In genomic region chr15:84509981-84510380, GRCm38 (mm10) we compare ENCODE assay signal across 10 mouse cellular contexts. TPM values are rescaled to one million over a fixed set of nuclear protein-coding genes. Genes with fewer than 3 reads are reported as not detected.
DNase-seq lines count a peak whose midpoint lies in the region; ATAC-seq lines count a peak whose summit lies in the region.
"Had no signal": no experiment of that assay in that cellular context is flagged by ENCODE, and none has a peak within 500 bp of the region (broad histone marks: within the 10 kb centered on the region; RNA-seq: fewer than 3 reads in every experiment).

No protein-coding gene starts in this region.

- H3K36me3 ChIP-seq in heart, embryonic 11.5 days (ENCODE audit: control insufficient read depth, insufficient read depth, low read length) = no peaks in the 10 kb centered on the region
- H3K36me3 ChIP-seq: neural tube, embryonic 13.5 days had no signal

- H3K4me1 ChIP-seq in heart, embryonic 11.5 days (ENCODE audit: control insufficient read depth, insufficient read depth, low read length) = peaks cover 21% of the 10 kb centered on the region

- no peak overlapping the region for H3K27ac ChIP-seq in heart, embryonic 11.5 days (ENCODE audit: low read depth, low read length)
- H3K27ac ChIP-seq: neural tube, embryonic 13.5 days had no signal

- no peak for ATAC-seq in heart, embryonic 11.5 days (replicated peaks; ENCODE audit: insufficient number of reproducible peaks, low FRiP score, low TSS enrichment)

- no peak overlapping the region for H3K4me2 ChIP-seq in heart, embryonic 11.5 days
- H3K4me2 ChIP-seq: neural tube, embryonic 13.5 days had no signal

- H3K27me3 ChIP-seq in heart, embryonic 11.5 days (ENCODE audit: control insufficient read depth, insufficient read depth, low read length) = no peaks in the 10 kb centered on the region; the same call in 1 of the 2 replicates
- H3K27me3 ChIP-seq: neural tube, embryonic 13.5 days had no signal

- no peak overlapping the region for H3K9ac ChIP-seq in heart, embryonic 11.5 days (ENCODE audit: low read depth, low read length)
- H3K9ac ChIP-seq: neural tube, embryonic 13.5 days had no signal

- DNase-seq in kidney, adult 18-20 months = peak; percentile 7
- DNase-seq in kidney, adult 9 months = no peak
- peak; percentile 16 for DNase-seq in WW6 (ENCODE audit: low read depth, low spot score)
- peak; percentile 33 to 41 for DNase-seq in frontal cortex, postnatal 10 days (ENCODE audit: low spot score in 2 of 2)
- peak; percentile 66 to 76 for DNase-seq in left cerebral cortex, postnatal 14 days (ENCODE audit: low spot score in 2 of 2)
- no peak for DNase-seq in spleen, adult 18-20 months
- no peak for DNase-seq in cerebellum, adult 11 months
- DNase-seq: lung, postnatal 14 days had no signal

- H3K4me3 ChIP-seq in heart, embryonic 11.5 days (ENCODE audit: low read depth, low read length) = no peak overlapping the region
- H3K4me3 ChIP-seq: neural tube, embryonic 13.5 days had no signal

- WGBS in heart, embryonic 11.5 days (ENCODE audit: insufficient replicate concordance) = 58% methylated on average over 16 of the region's 16 CpGs

- no peaks in the 10 kb centered on the region for H3K9me3 ChIP-seq in heart, embryonic 11.5 days (replicated peaks; ENCODE audit: control insufficient read depth, low read length)
- H3K9me3 ChIP-seq: neural tube, embryonic 13.5 days had no signal

- intact Hi-C loops in left cerebral cortex, postnatal 14 days (cut with DNase I) = no loop called here

RNA-seq across cellular contexts. Expression of gene Rtl6, which starts 47.6 kb away (rescaled TPM):
- total RNA-seq in left cerebral cortex, postnatal 14 days (2021) = 10 to 100 TPM; 57.5 to 65.8 TPM
- polyA plus RNA-seq in heart, embryonic 11.5 days (2014; fragmentation: Nextera tagmentation; extraction: Ambion mirVana) = 6.4 and 8.9 TPM in 2 replicates

Comparison
In these comparisons a context has a peak if more than half of its experiments do, and no peak if none do; other contexts are left out.
1. DNase-seq: peak in kidney, adult 18-20 months (single experiment), WW6 (single experiment), frontal cortex, postnatal 10 days (2 of 2) and left cerebral cortex, postnatal 14 days (2 of 2); none in kidney, adult 9 months (single experiment), spleen, adult 18-20 months (0 of 2) and cerebellum, adult 11 months (single experiment).